Mouse (Mus musculus): Measurements from ENCODE around the gene Tph1.

Gene Tph1

GRCm38 (mm10) chr7:46648431-46649140 is 23.8 kb downstream of the Tph1 start:
- peak; percentile 30 for DNase-seq

- peak; percentile 56 for DNase-seq
These were observed 29.2 kb downstream of the Tph1 start for GRCm38 (mm10) chr7:46643172-46643571.

DNA sequence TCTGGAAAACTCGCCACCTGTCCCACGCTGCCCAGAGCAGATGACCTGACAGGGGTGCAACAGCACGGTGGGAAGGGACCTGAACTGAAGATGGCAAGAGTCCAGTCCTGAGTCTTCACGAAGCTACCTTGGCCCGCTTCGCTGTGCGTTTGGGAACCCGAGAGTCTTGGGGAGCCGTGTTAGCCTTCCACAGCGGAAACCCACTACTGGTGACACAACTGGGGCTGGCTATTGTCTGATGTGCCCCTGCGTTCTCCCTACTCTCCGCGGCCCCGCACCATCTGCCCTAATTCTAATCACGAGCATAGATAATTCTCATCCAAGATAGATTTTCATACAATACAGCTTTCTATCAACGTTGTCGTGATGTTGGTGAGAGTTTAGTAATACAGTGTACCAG is 32.3 kb downstream of the Tph1 start:
- no peak for DNase-seq

- peak; percentile 94 for DNase-seq
These were observed 32.7 kb downstream of the Tph1 start, which contains the start of gene Sergef for GRCm38 (mm10) chr7:46639692-46640031. Sergef (minus strand) TSS chr7:46639807.

DNA sequence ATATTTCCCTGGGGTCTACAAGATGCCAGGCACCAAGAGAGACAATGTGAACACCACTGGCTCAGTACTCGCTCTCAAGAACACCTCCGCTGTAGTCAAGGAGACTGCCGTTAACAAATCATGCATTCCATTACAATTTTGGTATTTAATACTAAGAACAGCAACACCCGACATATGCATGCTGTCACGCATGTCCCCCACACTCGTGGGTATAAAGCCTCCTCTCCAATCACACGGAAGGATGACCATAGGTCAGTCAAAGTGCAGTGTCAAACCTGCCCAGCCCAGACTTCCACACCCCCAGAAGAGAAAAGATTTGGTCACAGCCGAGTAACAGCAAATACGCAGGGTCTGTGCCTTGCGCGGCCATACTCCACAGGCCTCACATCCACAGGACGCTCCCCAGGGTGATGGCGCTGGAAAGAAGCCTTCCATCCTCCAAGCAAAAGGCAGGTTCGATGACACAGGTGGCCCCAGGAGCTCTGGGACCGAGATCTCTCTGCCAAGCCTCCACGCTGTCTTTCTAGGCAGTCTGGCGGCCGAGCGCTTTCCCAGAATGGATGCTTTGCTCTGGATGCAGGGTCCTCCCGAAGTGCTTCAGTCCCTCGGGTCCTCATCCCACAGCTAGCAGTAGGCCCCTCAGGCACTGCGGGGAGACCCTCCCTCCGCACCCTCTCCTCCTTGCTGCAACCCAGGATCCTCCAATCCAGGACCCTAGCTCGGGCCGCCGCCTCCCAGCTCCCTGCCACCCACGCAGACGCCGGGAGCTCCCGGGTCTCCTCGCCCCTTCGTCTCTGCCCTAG is 33.2 kb downstream of the Tph1 start:
- no peak for DNase-seq

GRCm38 (mm10) chr7:46628375-46628975 is 43.9 kb downstream of the Tph1 start:
- peak; percentile 61 for DNase-seq

DNA sequence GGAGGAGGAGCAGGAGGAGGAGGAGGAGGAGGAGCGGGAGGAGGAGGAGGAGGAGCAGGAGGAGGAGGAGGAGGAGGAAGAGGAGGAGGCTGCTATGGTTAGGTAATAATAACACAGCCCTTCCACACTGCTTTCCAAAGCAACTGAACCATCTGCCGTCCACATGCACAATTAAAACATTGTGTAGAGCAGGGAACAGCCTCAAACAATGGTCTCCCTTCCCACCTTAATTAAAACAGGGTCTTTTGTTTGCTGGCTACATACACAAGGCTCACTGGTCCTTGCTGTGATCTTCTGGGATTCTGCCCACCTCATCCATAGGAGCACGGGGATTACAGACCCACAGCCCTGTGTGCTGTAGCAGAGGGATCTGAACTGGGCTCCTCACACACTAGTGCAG is 48.4 kb downstream of the Tph1 start:
- DNase-seq: no peak

DNA sequence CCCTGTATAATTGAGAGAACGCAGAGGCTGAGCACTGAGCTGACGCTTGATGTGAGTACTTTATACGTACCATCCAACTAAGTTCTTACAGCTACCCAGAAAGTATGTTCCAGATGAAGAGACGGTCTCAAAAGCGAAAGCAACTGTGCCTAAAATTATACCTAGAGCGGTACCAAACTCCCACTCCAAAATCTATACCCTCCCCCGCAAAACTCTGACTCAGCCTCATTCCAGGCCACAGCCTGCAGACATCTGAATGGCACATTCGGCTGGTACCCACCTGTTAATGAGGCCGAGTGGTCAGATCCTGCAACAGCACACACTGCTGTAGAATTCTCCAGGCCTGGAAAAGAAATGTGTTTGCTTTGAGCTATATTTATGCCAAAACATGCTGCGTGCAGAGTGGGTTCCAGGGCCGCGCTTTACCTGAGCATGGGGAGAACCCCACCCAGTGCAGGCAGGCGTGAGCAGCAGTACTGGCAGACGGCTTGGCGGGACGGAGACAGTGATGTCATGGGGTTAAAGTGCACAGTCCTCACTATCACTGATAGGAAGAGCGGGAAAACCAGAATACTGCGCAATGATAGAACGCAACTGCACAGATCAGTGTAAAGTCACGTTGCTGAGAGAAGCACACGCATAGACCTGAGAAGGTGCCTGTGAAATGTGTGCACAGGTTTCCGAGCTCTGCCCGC is 53.8 kb downstream of the Tph1 start:
- peak; percentile 79 for DNase-seq

- DNase-seq: no peak
These were observed 55.8 kb downstream of the Tph1 start for GRCm38 (mm10) chr7:46616429-46617005.

DNA sequence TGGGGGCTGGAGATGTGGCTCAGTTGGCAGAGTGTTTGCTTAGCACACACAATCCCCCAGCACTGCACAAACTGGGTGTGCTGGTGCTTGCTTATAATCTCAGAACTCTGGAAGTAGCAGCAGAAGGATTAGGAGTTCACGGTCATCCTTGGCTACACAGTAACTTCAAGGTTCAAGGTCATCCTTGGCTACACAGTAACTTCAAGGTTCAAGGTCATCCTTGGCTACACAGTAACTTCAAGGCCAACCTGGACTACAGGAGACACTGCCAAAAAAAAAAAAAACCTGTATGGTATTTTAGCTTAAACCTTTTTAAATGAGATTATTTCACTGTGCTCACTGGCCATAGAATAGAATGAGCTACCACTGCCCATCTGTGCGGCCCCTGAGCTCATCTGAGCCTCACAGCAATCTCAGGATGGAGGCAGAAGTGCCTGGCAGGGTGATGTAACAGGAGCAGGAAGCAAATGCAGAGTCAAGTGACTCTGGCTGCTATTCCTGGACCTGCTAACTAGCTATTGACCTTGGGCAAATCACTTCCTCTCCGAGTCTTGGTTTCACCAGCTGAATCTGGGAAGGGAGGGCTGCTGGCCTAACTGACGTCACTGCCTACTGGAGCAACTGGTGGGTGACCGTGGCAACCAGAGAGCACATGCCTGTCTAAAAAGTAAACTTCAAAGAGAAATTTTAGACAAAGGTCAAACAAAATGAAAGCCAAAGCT is 56.9 kb downstream of the Tph1 start:
- DNase-seq: no peak

GRCm38 (mm10) chr7:46614263-46614662 is 58.1 kb downstream of the Tph1 start:
- DNase-seq: no peak

GRCm38 (mm10) chr7:46613091-46613490 is 59.2 kb downstream of the Tph1 start:
- no peak for DNase-seq

DNA sequence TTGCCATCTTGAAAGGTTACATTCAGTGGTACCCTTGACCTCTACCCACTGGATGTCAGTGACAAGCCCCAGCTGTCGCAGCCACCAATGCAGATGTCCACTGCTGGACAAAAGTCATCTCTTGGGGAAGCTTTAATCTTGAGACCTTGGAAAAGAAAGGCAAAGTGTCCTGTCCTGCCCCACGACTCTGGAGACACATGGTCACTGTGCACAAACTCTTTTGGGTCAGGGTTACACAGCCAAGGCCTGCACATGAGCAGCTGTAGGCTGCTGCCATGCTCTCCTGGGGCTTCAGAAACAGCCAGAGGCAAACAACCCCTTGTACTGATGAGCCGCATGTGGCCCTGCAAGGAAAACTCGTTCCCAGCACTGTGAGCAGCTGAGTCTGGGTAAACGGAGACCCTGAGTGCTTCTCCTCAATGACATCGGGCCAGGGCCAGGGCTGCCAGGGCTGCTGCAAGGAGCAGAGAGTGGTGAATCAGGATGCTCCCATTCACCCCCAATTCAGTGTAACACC is 59.9 kb downstream of the Tph1 start:
- DNase-seq: no peak

GRCm38 (mm10) chr7:46611970-46612369 is 60.4 kb downstream of the Tph1 start:
- no peak for DNase-seq

GRCm38 (mm10) chr7:46609317-46609716 is 63.0 kb downstream of the Tph1 start:
- DNase-seq: no peak

GRCm38 (mm10) chr7:46607428-46608055 is 64.8 kb downstream of the Tph1 start:
- no peak for DNase-seq

- DNase-seq: no peak
These were observed 65.3 kb downstream of the Tph1 start for GRCm38 (mm10) chr7:46607031-46607426.

DNA sequence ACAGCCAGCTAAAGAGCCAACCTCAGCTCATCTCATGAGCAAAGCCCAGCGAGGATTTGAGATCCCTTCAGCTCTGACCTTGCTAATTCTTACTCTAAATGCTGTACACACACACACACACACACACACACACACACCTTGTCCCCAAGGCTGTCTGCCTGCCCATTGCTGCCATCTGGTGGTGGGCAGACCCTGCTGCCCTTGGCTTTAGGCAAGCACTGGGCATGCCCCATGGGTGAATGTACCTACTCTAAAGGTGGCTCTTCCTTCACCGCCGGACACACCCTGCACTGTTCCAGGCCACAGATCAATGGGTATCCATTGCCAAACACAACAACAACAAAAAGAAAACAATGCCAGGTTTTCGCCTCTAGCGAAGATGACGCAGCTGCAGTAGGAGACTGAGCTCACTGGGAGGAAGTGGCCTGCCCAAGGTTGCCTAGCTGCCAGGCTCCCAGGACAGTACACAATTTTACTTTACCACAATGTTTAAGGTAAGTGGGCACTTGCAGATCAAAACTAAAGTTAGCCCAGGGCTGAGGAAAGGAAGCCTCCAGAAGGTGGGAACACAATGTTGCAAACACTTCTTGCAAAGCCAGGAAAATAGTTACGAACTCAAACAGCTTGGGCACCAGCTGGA is 65.8 kb downstream of the Tph1 start:
- DNase-seq: peak; percentile 72

DNA sequence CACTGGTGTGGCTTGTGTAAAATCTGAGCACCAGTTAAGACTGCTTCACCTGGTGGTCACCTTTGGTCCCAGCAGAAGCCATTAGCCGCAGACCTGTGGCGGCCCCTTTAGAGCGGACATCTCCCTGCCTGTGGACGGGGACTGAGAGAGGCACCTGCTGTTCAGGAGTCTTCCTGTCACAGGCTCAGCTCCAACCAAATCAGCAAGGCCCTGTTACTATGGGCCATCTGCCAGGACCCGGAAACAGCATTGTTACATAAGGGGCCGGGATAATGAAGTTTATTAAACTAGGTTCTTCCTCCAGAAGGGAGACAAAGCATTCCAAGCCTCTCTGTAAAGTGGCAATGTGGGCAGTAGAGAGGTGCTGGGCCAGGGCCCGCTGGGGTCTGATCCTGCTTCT is 69.3 kb downstream of the Tph1 start:
- DNase-seq: no peak

- no peak for DNase-seq
These were observed 70.3 kb downstream of the Tph1 start for GRCm38 (mm10) chr7:46602079-46602478.

DNA sequence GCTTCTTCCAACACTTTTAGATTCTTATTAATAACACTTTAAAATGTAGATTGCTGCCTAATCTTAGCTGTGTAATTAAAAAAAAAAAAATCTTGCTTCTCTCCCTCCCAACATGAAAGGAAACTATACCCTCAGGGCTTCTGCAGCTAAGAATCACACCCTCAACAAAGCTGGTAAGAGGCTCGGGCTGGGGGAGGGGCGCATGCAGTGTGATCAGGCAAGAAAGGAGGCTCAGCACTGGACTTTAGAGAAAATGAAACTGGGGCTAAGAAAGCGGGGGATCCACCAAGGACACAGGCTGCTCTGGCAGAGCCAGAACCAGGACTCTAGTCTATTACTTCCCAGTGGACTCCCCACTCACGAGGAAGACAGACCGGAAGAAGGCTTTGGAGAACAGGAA is 71.2 kb downstream of the Tph1 start:
- no peak for DNase-seq
